Mouse (Mus musculus) gastrocnemius, adult 18-20 months (tissue): ENCODE data around the gene Nxn. TPM values are rescaled to one million over a fixed set of nuclear protein-coding genes. Genes with fewer than 3 reads are reported as not detected.
A peak's percentile ranks its signal among the peaks of the same experiment; 100 is the strongest.

Experiments used
- DNase-seq: peaks from one replicate; pipeline ENCODE4 v3.0.0; 2021; ENCODE audit warnings: low spot score
- total RNA-seq, 2 experiments: library from RNA; stranded (reverse); gene quantifications; 2 replicates each; pipeline ENCODE4 v1.2.3; 2021

Nxn gene
- total RNA-seq, 2 experiments from 2014 or later, result 37.4 to 48.7 TPM

DNA sequence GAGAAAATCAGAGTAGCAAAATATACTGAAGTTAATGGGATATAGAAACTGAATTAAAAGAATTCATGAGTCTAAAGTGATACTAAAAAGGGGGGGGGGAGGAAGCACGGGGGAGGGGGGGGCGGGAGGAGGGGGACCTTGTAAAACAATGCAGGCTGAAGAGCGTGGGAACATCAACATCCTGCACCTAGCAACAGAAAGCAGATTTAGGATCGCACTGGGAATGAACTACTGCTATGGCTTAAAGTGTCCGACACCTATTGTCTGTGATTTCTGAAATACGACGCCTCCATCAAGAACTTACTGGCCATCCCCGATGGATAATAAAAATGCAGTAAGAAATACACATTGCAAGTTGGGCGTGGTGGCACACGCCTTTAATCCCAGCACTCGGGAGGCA, 95.6 kb downstream of the Nxn start:
- DNase-seq, result no peak

DNA sequence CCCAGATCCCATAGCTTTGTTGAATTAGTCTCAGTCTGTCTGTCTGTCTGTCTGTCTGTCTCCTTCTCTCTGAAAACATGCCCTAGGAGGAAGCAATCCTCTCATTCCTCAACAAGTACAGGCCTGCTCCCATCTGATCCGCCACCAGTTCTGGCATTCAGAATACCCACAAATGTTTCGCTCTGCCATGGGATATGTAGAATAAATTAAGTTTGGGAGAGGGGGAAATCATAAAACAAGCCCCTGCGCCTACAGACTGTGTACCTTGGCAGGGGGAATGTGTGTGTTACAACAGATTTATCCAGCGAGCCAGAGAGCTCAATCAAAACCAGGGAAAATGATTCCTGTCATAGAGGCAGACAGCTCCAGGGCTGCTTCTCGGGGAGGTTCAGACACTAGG, 98.1 kb downstream of the Nxn start:
- no peak for DNase-seq

DNA sequence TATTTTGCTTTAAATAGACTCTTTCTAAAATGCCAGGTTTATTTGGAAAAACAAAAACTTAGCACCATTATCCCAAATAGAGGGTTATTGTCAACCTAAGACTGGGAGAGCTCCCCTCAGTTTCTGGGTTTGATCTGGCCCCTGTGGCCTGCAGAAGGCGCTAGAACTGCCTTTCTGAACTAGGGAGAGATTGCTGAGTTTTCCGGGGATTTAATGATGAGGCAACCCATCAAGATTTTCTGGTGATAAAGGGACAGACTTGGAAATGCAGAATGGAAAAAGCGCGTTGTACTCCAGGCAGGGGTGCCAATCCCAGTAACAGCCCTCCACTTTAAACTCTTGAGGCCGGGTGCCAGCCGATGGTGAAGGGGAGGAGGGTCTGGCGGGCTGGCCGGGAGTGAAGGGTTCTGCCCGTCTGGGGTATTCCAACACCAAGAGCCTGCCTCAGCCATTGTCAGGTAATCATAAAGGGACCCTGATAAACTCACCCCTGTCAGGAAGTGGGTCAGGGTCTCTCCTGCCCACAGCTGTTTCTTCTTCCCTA, 100.4 kb downstream of the Nxn start:
- DNase-seq, result no peak

DNA sequence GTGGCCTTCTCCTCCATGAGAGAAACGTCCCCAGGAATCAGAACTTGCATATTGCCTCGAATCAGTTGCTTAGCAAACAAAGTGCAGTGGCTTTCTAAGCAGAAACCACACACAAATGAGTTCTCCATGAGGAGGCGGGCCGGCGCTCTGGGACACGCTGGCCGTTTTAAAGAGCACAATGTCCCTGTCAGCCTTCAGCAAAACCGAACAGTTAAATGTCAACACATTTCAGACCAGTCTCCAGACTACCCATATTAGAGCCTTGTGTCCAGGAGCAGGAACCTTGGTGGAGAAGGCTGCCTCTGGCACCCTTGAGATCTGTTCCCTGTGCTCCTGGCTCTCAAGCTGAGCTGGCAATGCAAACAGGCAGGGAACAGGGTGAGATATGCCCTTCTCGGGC, 101.7 kb downstream of the Nxn start:
- no peak for DNase-seq

DNA sequence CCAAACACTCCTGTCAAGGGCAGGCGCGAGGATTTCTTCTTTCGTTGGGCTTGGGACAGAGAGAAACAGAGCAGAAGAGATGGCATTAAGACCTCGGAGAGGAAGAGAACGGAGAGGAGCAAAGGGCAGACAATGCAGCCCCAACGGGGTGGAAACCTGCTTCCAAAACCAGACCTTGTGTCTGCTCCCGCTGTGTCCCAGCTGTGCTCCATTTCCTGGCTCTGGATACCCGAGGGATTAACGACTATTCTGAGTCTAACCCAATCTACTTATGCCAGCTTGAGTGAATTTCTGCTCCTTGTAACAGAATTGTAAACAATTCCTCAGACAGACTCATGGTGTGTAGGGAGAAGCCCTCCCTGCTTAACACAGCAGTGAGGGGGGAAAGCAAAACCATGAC, 104.1 kb downstream of the Nxn start:
- DNase-seq, result no peak

DNA sequence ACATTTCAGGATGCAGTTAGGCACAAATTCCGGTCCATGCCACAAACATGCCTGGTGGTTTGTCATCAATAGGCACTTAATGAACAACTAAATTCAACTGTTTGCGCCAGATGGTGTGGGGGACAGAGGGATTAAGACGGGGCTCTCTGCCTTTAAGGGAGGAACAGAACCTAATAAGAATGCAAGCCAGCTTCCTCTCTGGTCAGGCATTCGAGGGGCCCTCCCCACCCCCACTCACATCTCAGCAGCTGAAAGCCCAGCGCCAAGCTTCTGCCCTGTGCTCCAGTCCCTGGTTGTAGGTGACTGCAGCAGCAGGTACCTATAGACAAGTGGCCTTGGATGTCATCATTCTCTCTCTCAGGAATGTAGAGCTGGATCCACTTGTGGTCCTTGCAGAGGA, 104.9 kb downstream of the Nxn start:
- DNase-seq, result no peak

DNA sequence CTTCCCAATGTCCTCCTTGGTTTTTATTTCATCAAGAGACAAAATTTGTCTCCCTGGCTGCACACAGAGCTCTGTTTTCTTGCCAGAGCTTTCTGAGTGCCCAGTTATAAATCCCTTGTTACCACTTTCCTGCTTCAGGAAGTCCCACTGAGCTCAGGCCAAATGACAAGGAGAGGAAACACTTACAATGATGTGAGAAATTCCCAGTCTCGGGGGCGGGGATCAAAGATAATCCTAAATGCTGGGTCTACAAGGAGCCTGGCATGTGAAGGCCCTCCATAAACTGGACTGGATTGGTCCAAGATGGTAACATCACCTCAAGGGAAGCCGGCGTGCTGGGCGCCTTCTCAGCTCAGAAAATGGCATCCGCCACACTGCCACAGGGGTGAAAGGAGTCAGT, 106.1 kb downstream of the Nxn start:
- DNase-seq, result peak; percentile 45

DNA sequence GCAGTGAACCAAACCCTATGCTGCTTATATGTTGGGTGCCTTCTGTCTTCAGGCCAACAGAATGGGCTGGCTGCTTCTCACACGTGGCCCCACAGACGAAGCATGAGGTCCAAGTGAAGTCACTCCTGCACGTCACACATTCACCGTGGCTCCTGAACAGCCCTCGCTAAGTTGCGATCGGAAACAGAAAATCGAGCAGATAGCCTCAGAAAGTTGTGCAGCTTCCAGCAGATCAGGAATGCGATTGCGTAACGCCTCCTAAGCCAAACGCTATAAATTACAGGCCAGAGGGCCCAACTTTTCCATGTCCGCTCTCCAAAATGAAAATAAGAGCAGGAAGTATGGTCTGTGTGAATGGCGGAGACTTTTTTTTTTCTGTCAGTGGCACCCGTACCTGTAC, 106.5 kb downstream of the Nxn start:
- DNase-seq, result peak; percentile 78

DNA sequence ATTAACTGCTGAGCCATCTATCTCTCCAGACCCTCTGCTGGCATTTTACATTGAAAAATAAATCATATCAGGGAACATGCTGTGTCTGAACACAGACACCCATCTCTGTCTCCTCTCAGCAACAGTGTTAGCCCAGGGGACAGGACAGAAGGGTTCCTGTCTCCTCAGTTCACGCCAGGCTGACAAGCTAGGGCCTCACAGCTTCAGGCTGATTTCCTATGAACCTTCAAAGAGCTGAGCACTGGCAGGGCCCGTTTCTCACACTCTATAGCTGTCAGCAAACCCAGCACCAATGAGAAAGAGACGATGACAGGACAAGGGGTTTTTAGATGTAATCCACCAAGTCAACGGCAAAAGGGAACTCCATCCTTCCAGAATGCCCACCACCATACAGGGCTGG, 107.0 kb downstream of the Nxn start:
- no peak for DNase-seq

DNA sequence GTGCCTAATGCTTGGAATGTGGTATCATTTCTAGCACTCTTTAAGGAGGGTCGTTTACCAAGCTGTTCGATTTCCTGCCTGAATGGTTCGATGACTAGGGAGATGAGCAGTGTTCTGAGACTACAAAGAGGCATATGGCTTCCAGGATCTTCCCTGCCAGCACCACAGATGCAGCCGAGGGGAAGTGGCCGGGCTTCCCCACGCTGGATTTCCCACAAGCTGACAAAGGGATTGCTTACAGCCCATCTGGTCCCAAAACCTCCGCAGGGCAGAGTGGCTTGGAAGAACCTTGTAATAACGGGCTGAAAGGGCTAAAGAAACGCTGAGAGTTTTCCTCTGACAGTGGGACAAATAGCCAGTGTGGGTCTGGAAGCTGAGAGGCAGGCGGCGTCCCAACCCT, 108.6 kb downstream of the Nxn start:
- no peak for DNase-seq

DNA sequence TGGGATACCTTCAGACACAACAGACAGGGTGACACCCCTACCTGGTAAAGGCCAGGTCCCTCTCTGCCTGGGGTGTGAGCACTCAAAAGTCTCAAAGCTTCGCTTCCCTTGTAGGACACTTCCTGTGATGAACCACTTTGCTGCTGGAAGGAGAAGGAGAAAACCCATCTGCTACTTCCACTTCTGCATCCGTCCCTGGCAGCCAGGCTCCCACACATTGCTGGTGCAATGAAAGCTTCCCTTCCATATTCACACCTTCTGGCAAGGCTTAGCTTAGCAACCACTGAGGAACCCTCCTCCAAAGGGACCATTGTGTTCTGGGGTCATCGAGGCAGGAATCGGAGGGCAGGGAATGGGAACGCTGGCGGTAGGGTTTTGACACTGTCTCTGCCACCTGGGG, 110.3 kb downstream of the Nxn start:
- no peak for DNase-seq

DNA sequence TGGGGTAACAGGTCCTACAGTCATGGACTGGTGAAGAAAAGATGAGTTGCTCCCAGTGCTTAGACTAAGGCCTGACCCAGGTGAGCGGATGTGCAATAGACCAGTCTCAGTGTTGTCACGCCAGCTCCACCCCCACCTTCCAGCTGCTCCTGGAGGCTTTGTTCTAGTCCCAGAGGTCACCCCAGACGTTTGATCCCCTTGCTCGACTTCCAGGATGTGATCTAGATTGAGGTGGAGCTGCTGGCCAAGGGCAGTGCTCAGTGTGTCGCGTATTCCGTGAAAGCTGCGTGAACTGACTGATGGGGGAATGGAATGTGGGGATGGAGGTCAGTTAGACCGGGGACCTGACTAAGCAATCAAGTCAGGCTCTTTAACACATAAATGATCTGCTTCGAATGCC, 111.6 kb downstream of the Nxn start:
- no peak for DNase-seq

DNA sequence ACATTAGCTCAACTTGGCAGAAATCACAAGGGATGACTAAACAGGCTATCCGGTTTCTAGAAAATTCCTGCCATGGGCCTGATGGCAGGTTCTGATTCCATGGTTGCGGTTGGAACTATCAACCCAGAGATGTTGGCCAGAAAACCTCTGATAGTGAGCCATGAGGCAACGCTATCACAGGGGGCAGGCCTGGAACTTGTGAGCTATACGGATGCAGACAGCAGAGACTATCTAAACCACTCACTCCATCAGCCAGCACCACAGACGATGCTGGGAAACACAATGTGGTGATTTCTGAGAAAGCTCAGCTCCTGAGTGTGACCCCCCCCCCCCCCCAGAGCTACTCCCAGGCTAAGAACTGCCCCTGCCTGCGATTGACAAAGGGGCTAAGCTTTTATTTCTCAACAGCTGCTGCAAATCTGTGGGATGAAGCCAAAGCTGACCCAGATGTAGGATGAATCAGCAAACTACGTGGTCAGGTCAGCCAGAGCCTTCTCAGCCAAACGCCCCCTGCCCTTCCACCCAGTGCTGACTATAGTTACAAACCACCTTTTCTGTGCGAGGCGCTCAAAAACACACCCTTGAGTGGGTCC, 112.3 kb downstream of the Nxn start:
- DNase-seq, result no peak

DNA sequence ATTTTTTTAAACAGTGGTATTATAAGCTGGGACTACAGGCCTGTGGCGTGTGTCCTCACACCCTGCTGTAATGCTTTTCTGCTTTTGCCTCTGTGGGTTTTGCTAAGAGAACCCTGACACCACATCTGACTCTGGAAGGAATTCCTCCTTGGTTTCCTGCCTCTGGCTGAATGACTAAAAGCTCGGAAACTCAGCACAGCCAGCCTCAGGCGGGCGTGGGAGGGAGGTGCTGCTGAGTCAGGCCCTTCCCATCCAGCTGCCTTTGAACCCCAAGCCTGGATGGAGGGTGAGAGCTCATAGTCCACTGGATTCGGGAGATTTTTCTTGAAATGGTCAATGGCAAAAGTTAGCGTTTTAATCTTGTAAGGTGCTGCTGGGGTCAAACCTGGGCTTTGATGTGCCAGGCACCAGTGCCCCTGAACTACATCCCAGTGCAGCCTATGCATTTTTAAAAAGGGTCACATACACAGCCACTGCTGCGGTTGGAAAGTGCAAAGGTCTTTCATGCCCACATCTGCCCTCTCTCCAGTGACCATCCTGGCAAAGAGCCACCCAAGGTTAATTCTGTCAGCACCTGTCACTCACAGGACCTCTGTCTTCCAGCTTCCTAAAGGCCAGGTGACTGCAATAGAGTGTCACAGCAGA, 113.4 kb downstream of the Nxn start:
- peak; percentile 50 for DNase-seq

DNA sequence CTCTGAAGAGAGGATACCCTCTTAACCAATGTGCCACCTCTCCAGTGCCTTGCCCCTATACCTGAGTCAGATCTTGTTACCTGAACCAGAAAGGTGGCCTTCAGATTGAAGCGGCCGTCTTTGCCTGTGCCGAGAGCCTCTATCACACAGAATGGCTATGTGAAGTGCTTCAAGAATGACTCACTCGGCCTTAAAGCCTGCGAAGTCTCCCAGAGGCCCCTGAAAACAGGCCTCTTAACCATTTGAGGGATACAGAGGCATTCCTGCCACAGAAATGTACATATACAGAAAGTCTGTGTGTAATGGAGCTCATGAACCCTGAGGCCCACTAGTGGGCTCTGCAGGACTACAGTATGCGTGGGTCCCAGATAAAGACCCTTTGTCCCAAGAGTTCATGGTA, 115.1 kb downstream of the Nxn start:
- no peak for DNase-seq

DNA sequence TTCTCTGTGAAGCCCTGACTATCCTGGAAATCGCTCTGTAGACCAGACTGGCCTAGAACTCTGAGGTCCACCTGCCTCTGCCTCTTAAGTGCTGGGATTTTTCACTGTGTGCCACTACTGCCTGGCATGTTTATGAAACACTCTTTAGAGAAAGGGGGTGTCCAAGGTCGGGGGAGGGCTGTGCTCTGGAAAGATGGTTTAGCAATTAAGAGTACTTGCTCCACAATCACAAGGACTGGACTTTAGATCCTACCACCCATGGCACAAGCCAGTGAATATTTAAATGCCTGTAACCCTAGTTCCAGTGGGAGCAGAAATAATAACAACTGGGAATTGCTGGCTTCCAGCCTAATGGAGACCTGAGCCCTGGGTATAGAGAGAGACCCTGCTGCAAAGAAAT, 119.0 kb downstream of the Nxn start:
- no peak for DNase-seq

DNA sequence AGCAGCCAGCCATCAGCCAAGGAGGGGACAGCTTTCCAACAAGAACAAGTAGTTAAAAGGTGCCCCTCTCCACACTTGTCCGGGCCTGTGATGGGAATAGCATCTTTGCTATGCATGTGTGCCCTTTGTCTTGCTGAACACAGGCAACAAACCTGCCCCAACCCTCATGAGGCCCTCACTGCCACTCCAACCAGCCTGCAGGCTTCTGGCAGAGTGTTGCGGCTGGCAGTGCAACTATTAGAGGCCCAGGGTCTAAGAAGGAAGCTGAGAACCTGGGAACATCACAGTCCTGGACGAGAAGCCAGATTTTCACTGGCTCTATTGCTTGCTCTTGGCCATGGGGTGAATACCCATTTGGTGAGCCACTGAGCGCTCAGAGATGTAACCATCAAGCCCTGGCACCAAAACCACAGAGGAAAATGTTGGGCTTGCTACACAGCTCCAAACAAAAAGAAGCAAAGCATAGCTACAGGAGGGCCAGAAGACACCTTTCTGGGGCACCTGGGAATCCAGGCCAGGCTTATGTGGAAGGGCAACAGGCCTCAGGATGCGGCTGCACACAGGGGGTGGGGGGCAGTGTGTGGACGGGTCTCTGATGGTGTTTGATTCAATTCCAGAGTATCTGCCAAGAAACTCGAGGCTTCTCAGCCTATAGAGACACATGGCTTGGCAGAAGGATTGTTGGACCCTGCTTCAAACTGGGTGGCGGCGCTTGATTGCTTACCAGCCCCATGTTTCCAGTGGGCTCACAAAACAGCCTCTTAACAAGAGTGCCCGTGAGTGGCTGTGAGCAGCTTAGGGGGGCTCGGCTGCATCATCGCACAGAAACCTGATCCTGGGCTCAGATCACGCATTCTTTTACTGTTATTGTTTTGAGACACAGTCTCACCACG, 119.7 kb downstream of the Nxn start:
- DNase-seq, result no peak

DNA sequence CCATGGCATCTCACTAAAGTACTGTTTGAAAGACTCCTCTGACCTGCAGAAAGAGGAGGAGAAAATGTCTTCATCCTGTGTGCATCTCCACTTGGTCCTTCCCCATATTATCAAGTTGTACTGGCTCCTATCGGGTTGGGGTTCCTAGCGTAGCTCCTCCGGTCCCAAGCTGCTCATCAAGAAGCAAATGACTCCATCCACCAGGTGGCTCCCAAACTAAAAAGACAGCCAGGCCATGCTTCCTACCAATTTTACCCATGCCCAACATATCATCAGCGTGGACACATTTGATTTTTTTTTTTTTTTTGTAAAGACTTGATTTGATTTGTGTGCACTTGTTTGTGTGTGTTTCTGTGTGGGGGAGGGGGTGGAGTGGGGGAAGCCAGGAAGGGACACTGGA, 126.5 kb downstream of the Nxn start:
- DNase-seq, result no peak

DNA sequence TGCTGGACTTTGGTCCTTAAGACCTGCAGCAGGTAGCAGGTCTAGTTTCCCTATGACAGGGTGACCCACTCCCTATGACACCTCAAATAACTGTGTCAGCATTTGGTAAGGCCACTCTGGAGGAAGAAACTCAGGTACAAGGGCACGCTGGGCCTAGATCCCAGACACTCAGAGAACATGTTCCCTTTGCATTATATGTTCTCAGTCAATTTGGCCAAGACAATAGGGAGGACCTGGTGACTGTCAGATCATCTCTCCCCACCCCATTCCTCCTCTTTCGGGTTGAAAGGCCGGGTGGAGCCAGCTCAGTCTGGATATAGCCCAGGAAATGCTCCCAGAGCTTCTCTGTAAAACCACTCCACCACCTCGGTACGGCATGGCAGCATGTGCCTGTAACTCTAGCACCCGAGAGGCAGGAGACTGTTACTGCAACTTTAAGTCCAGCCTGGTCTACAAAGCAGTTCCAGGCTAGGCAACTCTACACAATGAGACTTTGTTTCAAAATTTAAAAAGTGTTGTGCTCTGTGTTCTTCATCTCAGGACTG, 130.3 kb downstream of the Nxn start:
- no peak for DNase-seq

DNA sequence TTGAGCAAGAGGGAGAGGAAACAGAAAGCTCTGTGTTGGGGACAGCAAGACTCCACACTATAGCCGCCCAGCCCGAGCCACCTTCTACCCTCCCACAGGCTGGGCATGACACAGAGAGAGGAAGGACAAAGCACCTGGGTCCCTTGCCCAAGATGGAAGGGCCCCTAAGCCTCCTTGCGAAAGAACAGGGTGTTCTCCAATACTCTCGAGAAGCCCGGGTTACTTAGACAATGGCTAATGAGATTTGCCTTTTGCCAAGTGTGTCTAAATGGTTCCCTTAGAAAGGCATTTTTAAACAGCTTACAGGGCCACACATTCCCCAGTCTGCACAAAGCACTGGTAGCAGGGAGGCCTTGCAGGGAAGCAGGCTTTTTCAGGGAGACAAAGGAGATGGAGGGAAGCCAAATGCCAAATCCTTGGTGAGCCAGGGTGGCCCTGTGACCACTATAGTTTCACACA, 130.9 kb downstream of the Nxn start:
- DNase-seq, result no peak

DNA sequence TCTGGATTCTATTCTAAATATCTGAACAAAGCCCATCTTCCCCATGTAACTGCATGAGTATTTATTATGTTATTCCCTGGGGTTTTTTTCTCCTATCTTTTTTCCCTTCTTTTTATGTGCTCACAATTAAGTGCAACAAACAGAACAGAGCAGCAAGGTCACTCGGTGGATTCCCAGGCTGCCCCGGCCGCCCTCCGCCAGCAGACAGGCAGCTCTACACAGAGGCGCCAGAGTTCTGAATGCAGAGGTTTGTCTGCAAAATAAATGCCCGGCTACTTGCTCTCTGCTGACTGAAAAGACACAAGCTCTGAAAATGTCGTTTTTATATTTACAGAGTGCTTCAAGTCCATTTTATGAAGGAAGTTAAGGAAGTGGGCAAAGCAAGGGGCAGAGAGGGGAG, 131.4 kb downstream of the Nxn start:
- DNase-seq, result no peak
